Mouse (Mus musculus) CH12.LX (cell line): Measurements from ENCODE around the gene Bak1. TPM values are rescaled to one million over a fixed set of nuclear protein-coding genes. Genes with fewer than 3 reads are reported as not detected.
A peak's percentile ranks its signal among the peaks of the same experiment; 100 is the strongest.

Experiments used
- DNase-seq: peaks from one replicate; pipeline ENCODE4 v3.0.0-alpha.2; 2013; ENCODE audit errors: extremely low read depth
- H3K27ac ChIP-seq: 2 replicates; pipeline ENCODE4 v1.5.1; 2012; ENCODE audit warnings: low read depth, mild to moderate bottlenecking, control low read depth, moderate library complexity; ENCODE audit not compliant: insufficient read depth
- H3K27me3 ChIP-seq: replicated peaks from 2 replicates; pipeline ENCODE3; 2012; ENCODE audit warnings: inconsistent platforms
- H3K36me3 ChIP-seq, 2 experiments: replicated peaks in 1 of 2; 2 replicates each; pipeline versions ENCODE3 to v1.6.1; 2012; ENCODE audit warnings: inconsistent platforms in 1 of 2, low read length in 1 of 2, mild to moderate bottlenecking in 1 of 2, mixed read lengths in 1 of 2, moderate library complexity in 1 of 2; ENCODE audit not compliant: control insufficient read depth in 1 of 2, insufficient read depth in 1 of 2
- H3K4me1 ChIP-seq, 2 experiments: 2 replicates each; pipeline ENCODE4 v1.6.1; 2012; ENCODE audit warnings: inconsistent platforms in 1 of 2, moderate library complexity in 1 of 2; ENCODE audit not compliant: insufficient read depth in 2 of 2, control insufficient read depth in 1 of 2
- H3K4me2 ChIP-seq: 2 replicates; pipeline ENCODE4 v1.6.1; 2012; ENCODE audit warnings: low read depth, mild to moderate bottlenecking, control low read depth; ENCODE audit not compliant: poor library complexity, insufficient read depth, severe bottlenecking
- H3K4me3 ChIP-seq, 3 experiments: fragments of 150-350 bp in 1 of 3; sonication (generic) in 1 of 3; replicated peaks in 1 of 3; 2 replicates each; pipeline versions ENCODE3 to v1.5.1; 2011 to 2012; ENCODE audit warnings: low read depth in 2 of 3, low read length in 2 of 3, mild to moderate bottlenecking in 2 of 3, moderate library complexity in 2 of 3, control low read depth in 1 of 3, improper control_type of control experiment in 1 of 3, inconsistent platforms in 1 of 3, mixed read lengths in 1 of 3; ENCODE audit not compliant: poor library complexity in 1 of 3
- H3K79me2 ChIP-seq: replicated peaks from 2 replicates; pipeline ENCODE4 v1.6.1; 2012; ENCODE audit warnings: mild to moderate bottlenecking, moderate library complexity; ENCODE audit not compliant: control insufficient read depth, poor library complexity, insufficient read depth, severe bottlenecking; ENCODE audit errors: extremely low read depth
- H3K9ac ChIP-seq: 2 replicates; pipeline ENCODE4 v1.6.1; 2012; ENCODE audit warnings: low read depth, mild to moderate bottlenecking, control low read depth, moderate library complexity; ENCODE audit not compliant: insufficient read depth
- H3K9me3 ChIP-seq: replicated peaks from 2 replicates; pipeline ENCODE3; 2012; ENCODE audit warnings: low read length, inconsistent platforms, mixed read lengths
- BHLHE40 ChIP-seq: IDR thresholded peaks from 2 replicates; pipeline ENCODE4 v1.6.1; 2011; ENCODE audit warnings: mild to moderate bottlenecking, low read depth, low read length, improper control_type of control experiment
- CTCF ChIP-seq, 2 experiments: IDR thresholded peaks in 1 of 2; conservative IDR thresholded peaks in 1 of 2; 2 replicates each; pipeline ENCODE4 v1.5.1; 2011 to 2012; ENCODE audit warnings: low read depth in 2 of 2, low read length in 2 of 2, improper control_type of control experiment in 1 of 2, inconsistent platforms in 1 of 2, mild to moderate bottlenecking in 1 of 2, moderate library complexity in 1 of 2
- E2F4 ChIP-seq: IDR thresholded peaks from 2 replicates; pipeline ENCODE4 v1.6.1; 2011; ENCODE audit warnings: low read depth, low read length, improper control_type of control experiment; ENCODE audit not compliant: insufficient replicate concordance
- EP300 ChIP-seq: IDR thresholded peaks from 2 replicates; pipeline ENCODE4 v1.6.1; 2011; ENCODE audit warnings: low read length, improper control_type of control experiment
- ETS1 ChIP-seq: conservative IDR thresholded peaks from 2 replicates; pipeline ENCODE4 v1.6.1; 2012; ENCODE audit warnings: low read depth, mild to moderate bottlenecking, inconsistent platforms, low read length, improper control_type of control experiment, moderate library complexity
- GABPA ChIP-seq: IDR thresholded peaks from 2 replicates; pipeline ENCODE4 v1.6.1; 2012; ENCODE audit warnings: low read depth, low read length, improper control_type of control experiment, inconsistent platforms; ENCODE audit not compliant: insufficient replicate concordance
- HCFC1 ChIP-seq: IDR thresholded peaks from 2 replicates; pipeline ENCODE4 v1.6.1; 2012; ENCODE audit warnings: low read depth, mild to moderate bottlenecking, inconsistent platforms, low read length, improper control_type of control experiment
- IRF4 ChIP-seq: IDR thresholded peaks from 2 replicates; pipeline ENCODE4 v1.6.1; 2014; ENCODE audit warnings: low read depth, mild to moderate bottlenecking, inconsistent platforms, low read length, improper control_type of control experiment
- JUND ChIP-seq: conservative IDR thresholded peaks from 2 replicates; pipeline ENCODE4 v1.6.1; 2011; ENCODE audit warnings: low read depth, low read length, improper control_type of control experiment
- KAT2A ChIP-seq: IDR thresholded peaks from 2 replicates; pipeline ENCODE4 v1.6.1; 2012; ENCODE audit warnings: low read length, improper control_type of control experiment, inconsistent platforms; ENCODE audit not compliant: insufficient replicate concordance
- MXI1 ChIP-seq: IDR thresholded peaks from 2 replicates; pipeline ENCODE4 v1.6.1; 2011; ENCODE audit warnings: mild to moderate bottlenecking, low read depth, low read length, improper control_type of control experiment
- NELFE ChIP-seq: IDR thresholded peaks from 2 replicates; pipeline ENCODE4 v1.6.1; 2011; ENCODE audit warnings: low read depth, low read length, improper control_type of control experiment
- NRF1 ChIP-seq: IDR thresholded peaks from 2 replicates; pipeline ENCODE4 v1.6.1; 2014; ENCODE audit warnings: low read depth, mild to moderate bottlenecking, inconsistent platforms, low read length, improper control_type of control experiment, moderate library complexity
- PAX5 ChIP-seq: IDR thresholded peaks from 2 replicates; pipeline ENCODE4 v1.6.1; 2012; ENCODE audit warnings: low read length, inconsistent platforms, mixed read lengths
- POLR2AphosphoS2 ChIP-seq: IDR thresholded peaks from 2 replicates; pipeline ENCODE4 v1.6.1; 2011; ENCODE audit warnings: low read depth, low read length, improper control_type of control experiment
- RCOR1 ChIP-seq: conservative IDR thresholded peaks from 2 replicates; pipeline ENCODE4 v1.6.1; 2012; ENCODE audit warnings: low read depth, mild to moderate bottlenecking, inconsistent platforms, low read length, improper control_type of control experiment
- SMC3 ChIP-seq: IDR thresholded peaks from 2 replicates; pipeline ENCODE4 v1.6.1; 2011; ENCODE audit warnings: low read depth, low read length, improper control_type of control experiment
- TBP ChIP-seq: conservative IDR thresholded peaks from 2 replicates; pipeline ENCODE4 v1.6.1; 2011; ENCODE audit warnings: low read depth, low read length, improper control_type of control experiment
- TCF12 ChIP-seq: IDR thresholded peaks from 2 replicates; pipeline ENCODE4 v1.6.1; 2014; ENCODE audit warnings: low read depth, mild to moderate bottlenecking, inconsistent platforms, low read length, improper control_type of control experiment
- UBTF ChIP-seq: IDR thresholded peaks from 2 replicates; pipeline ENCODE4 v1.6.1; 2012; ENCODE audit warnings: low read depth, mild to moderate bottlenecking, inconsistent platforms, low read length, improper control_type of control experiment, moderate library complexity
- USF2 ChIP-seq: conservative IDR thresholded peaks from 2 replicates; pipeline ENCODE4 v1.6.1; 2011; ENCODE audit warnings: low read depth, low read length, improper control_type of control experiment
- ZC3H11A ChIP-seq: IDR thresholded peaks from 2 replicates; pipeline ENCODE4 v1.6.1; 2012; ENCODE audit warnings: low read depth, mild to moderate bottlenecking, inconsistent platforms, low read length, improper control_type of control experiment
- ZKSCAN1 ChIP-seq: IDR thresholded peaks from 2 replicates; pipeline ENCODE4 v1.6.1; 2012; ENCODE audit warnings: low read depth, inconsistent platforms, low read length, improper control_type of control experiment, borderline replicate concordance
- ZMIZ1 ChIP-seq: IDR thresholded peaks from 2 replicates; pipeline ENCODE4 v1.6.1; 2012; ENCODE audit warnings: low read depth, mild to moderate bottlenecking, inconsistent platforms, low read length, improper control_type of control experiment
- dilution Hi-C: fragments of 300-500 bp; cut with MboI; formaldehyde crosslinking; loops from 2 replicates; pipeline ENCODE4 v1.14.3; 2020; ENCODE audit warnings: low sequenced_read_pairs; ENCODE audit not compliant: extremely low pct_unique_long_range_greater_than_20kb, extremely low pct_ligation_motif_present
- in situ Hi-C: fragments of 300-500 bp; cut with MboI; formaldehyde crosslinking; loops from 3 replicates; pipeline ENCODE4 v1.14.3; 2019; ENCODE audit warnings: low sequenced_read_pairs, low pct_ligation_motif_present, low pct_unique_long_range_greater_than_20kb, mixed read lengths
- polyA plus RNA-seq: library from polyadenylated mRNA; unstranded; fragments of >175 nt; gene quantifications from 2 replicates; pipeline ENCODE4 v1.2.1, GENCODE M21; 2012; ENCODE audit warnings: low read depth; ENCODE audit not compliant: insufficient read length
- total RNA-seq, 2 experiments: library from RNA; depleted of rRNA; stranded (reverse); fragments of 300-350 nt in 1 of 2; fragments of >200 nt in 1 of 2; gene quantifications; 2 replicates each; pipeline ENCODE4 v1.2.3; 2012 to 2014

Gene Bak1
- total and polyA plus RNA-seq, 3 experiments: 57.3 to 140 (median 61.8) TPM

GRCm38 (mm10) chr17:27011998-27012672 is 16.7 kb downstream of the Bak1 start (continued):
- TF ChIP-seq E2F4 (no peak), EP300 (0 out of 2 replicates have a peak, but pooled peaks have one; percentile 5), ZKSCAN1 (no peak), PAX5 (no peak), POLR2AphosphoS2 (no peak), ETS1 (peak; percentile 34), ZMIZ1 (no peak), HCFC1 (peak; percentile 60), NELFE (peak; percentile 60), SMC3 (0 out of 2 replicates have a peak, but pooled peaks have one; percentile 9), UBTF (no peak)
- TF ChIP-seq, all 38 proteins: peak for 19

GRCm38 (mm10) chr17:27011167-27011566 is 17.6 kb downstream of the Bak1 start:
- Histone ChIP-seq H3K9ac (no peak overlapping the region), H3K27ac (no peak overlapping the region), H3K36me3 (no peaks in the 10 kb centered on the region)
- TF ChIP-seq NRF1: no peak
- TF ChIP-seq MXI1: no peak
- no peak for TF ChIP-seq CTCF (conservative IDR thresholded peaks at IDR 0.05 in 1 of 2, IDR thresholded peaks at IDR 0.05 in 1 of 2; ENCODE audit: low read depth in 2 of 2, low read length in 2 of 2)
- no peak for TF ChIP-seq USF2
- no peak for TF ChIP-seq JUND
- TF ChIP-seq GABPA: no peak
- TF ChIP-seq IRF4: no peak
- no peak for TF ChIP-seq KAT2A
- no peak for TF ChIP-seq UBTF
- no peak for TF ChIP-seq TBP
- no peak for TF ChIP-seq ZC3H11A
- TF ChIP-seq SMC3: no peak
- TF ChIP-seq TCF12: no peak
- TF ChIP-seq RCOR1: no peak
- TF ChIP-seq POLR2AphosphoS2: no peak
- TF ChIP-seq BHLHE40: no peak
- TF ChIP-seq, all 38 proteins: peak for 0
- H3K4me3 ChIP-seq: no peak overlapping the region
- peak overlapping the region; percentile 53; the same call in 1 of the 2 replicates for H3K4me2 ChIP-seq
- in situ Hi-C loops (no loop called here), dilution Hi-C loops (no loop called here)
- no peaks in the 10 kb centered on the region for H3K79me2 ChIP-seq
- no peaks in the 10 kb centered on the region for H3K27me3 ChIP-seq
- DNase-seq: no peak
- H3K4me1 ChIP-seq: peaks cover 6 to 38% of the 10 kb centered on the region in 2 experiments
- no peaks in the 10 kb centered on the region for H3K9me3 ChIP-seq
